Mouse (Mus musculus): ENCODE measurements around the gene Pld3. TPM values are rescaled to one million over a fixed set of nuclear protein-coding genes. Genes with fewer than 3 reads are reported as not detected.

Gene Pld3
- polyA plus RNA-seq (2017; shearing (Covaris generic)): 100 to 1,000 TPM; 155 to 246 (median 192) TPM

GRCm38 (mm10) chr7:27552931-27553513 is at the start of gene Pld3, which contains the start of gene 2310022A10Rik:
Gene Pld3, minus strand, starts transcription at chr7:27553218.
Gene 2310022A10Rik, plus strand, starts transcription at chr7:27553233.
- peak; percentile 100 for ATAC-seq

DNA sequence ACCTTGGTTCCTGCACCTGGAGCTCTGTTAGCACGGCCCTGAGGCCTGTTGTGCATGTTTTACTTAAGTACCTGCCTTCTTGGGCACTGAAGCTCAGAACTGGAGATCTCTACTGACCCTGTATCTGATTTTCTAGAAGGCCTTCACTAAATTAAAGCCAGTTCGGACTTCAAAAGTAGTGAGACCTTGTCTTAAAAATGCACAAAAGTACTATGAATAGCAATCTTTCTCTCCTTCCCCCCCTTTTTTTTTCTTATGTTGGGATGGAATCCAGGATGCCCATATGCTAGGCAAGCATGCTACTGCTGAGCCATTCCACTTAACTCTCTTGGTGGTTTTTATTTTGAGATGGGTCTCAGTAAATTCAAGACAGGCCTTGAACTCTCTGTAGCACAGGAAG is 49.1 kb upstream of the Pld3 start:
- ATAC-seq: no peak

DNA sequence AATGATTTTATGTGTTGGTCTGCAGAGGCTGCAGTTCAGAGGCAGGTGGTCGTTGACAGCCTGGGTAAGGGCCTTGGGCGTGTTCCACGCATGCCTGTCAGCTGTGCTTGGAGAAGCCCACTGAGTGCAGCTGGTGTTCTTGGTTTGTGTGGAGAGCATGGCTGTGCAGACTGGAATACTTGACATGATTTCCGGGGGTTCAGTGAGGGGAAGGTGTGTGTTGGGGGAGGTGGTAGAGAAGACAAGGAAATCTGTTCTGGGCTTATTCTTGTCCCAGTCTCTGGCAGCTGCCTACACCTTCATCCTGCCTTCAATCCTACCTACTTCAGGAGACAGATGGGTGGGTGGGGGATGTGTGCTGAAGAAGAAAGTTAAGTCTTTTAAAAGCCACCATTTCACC is 48.6 kb upstream of the Pld3 start:
- ATAC-seq: no peak

DNA sequence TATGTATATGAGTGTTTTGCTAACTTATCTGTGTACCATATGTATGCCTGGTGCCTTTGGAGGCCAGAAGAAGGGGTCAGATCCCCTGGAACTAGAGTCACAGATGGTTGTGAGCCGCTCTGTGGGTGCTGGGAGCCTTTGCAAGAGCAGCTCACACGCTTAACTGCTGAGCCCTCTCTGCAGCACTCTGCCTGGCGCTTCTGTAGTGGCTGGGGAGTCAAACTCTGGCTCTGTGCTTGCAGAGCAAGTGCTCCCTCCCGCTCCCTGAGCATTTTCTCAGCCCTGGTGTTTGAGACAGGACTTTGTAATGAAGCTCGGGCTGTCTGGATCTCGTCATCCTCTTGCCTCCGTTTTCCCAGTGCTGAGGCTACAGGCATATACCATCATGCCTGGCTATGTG is 45.0 kb upstream of the Pld3 start:
- ATAC-seq: no peak

- ATAC-seq: no peak
Measured at GRCm38 (mm10) chr7:27596586-27597503, 43.8 kb upstream of the Pld3 start.

DNA sequence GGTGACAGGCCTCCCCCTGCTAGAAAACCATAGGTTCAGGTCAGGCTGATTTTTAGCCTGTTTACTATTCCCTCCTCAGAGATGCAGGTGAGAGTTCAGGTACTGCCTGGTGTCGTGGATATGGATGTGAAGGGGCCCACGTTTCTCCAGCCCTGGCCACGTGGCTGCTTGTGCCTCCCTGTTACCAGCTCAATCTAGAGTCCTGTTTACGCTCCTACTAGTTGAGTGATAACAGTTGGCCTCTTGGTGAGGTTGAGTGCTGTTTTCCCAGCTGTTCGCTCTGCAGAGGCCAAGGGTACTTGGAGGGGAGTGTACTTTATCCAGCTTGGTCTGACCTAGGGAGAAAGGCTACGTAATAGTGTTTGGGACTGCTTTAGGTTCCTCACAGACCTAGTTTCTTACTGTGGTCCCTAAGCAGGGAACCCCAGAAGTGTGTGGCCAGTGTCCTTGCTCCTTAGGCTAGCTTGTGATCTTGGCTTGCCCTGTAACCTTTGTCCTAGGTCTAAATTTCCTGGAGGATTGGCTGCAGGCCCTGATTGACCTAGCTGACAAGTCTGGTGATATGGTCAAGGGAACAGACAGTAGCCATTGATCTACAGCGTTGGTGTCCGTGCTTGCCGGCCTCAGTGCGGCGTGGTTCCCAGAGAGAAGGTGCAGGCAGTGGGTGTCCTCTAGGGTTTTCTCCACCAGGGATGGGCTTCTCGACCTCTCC is 40.1 kb upstream of the Pld3 start:
- ATAC-seq: no peak

GRCm38 (mm10) chr7:27592217-27592929 is 39.4 kb upstream of the Pld3 start:
- ATAC-seq: peak; percentile 41

GRCm38 (mm10) chr7:27591266-27592216 is 38.5 kb upstream of the Pld3 start, which contains the start of gene Akt2:
Gene Akt2, plus strand, starts transcription at chr7:27591552.
- ATAC-seq: peak; percentile 83

DNA sequence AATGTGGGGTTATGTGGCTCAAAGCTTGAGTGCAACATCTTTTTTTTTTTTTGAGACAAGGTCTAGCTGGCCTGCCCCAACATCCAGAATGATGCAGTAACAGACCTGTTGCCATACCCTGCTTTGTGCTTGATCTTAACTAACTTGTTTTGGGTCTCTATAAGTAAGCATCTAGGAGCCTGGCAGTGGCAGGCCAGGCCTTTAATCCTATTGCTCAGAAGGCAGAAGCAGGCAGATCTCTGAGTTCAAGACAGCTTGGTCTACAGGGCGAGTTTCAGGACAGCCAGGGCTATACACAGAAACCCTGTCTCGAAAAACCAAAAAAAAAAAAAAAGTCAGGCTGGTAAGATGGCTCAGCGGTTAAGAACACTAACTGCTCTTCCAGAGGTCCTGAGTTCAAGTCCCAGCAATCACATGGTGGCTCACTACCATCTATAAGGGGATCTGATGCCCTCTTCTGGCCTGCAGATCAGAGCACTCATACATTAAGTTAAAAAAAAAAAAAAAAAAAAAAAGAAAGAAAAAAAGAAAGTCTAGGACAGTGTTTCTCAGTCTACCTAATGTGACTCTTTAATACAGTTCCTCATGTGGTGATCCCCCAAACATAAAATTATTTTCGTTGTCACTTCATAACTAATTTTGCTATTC is 37.7 kb upstream of the Pld3 start:
- ATAC-seq: peak; percentile 15

- ATAC-seq: no peak
Measured at GRCm38 (mm10) chr7:27590088-27590487, 37.1 kb upstream of the Pld3 start.

DNA sequence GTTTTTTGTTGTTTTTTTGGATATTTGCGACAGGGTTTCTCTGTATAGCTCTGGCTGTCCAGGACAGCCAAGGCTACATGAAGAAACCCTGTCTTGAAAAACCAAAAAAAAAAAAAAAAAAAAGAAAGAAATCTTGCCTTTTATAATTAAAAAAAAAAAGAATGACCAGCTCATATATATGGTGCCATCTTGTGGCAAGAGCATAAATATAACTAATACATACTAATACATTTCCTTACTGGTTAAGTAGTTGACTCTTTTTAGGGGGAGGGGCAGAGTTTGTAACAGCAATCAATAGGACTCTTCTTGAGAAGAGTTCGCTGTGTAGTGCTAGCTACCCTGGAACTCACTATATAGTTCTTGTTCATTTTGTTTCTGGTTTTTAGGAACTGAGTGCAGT is 34.7 kb upstream of the Pld3 start:
- ATAC-seq: no peak

DNA sequence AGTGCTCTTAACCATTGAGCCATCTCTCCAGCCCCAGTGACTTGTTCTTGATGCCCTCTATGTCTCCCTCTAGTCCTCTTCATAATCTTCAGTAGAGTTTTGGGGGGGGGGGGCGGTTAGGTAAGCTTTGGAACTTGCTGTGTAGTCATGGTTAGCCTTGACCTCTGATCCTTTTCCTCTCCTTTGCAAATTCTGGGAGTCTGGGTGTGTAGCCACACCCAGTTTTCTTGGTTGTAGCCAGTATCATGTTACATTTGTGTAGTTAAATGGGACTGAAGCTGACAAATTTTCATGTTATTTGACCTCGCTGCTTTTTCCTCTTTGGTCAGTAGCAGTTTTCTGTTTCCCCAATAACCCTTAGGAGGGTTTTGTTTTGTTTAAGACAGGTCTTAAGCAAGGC is 33.8 kb upstream of the Pld3 start:
- ATAC-seq: no peak

GRCm38 (mm10) chr7:27580380-27581174 is 27.6 kb upstream of the Pld3 start:
- no peak for ATAC-seq

DNA sequence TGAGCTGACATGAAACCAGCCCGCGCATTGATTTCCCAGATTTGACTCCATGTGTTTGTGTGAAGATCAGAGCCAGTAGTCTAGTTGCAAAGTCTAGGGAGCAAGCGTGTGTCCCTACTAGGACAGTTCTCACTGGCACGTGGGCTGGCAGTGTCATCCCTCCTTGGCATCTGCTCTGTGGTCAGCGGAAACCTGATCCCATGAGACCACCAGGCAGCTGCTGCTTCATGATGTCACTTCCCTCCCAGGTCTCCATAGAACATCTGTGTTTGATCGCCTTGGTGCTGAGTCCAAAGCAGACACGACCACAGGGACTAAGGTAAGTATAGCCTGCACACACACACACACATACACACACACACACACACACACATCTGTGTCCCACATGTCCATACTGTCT is 25.4 kb upstream of the Pld3 start:
- ATAC-seq: no peak

GRCm38 (mm10) chr7:27577589-27577988 is 24.6 kb upstream of the Pld3 start:
- ATAC-seq: no peak

GRCm38 (mm10) chr7:27576914-27577313 is 23.9 kb upstream of the Pld3 start:
- ATAC-seq: peak; percentile 61

DNA sequence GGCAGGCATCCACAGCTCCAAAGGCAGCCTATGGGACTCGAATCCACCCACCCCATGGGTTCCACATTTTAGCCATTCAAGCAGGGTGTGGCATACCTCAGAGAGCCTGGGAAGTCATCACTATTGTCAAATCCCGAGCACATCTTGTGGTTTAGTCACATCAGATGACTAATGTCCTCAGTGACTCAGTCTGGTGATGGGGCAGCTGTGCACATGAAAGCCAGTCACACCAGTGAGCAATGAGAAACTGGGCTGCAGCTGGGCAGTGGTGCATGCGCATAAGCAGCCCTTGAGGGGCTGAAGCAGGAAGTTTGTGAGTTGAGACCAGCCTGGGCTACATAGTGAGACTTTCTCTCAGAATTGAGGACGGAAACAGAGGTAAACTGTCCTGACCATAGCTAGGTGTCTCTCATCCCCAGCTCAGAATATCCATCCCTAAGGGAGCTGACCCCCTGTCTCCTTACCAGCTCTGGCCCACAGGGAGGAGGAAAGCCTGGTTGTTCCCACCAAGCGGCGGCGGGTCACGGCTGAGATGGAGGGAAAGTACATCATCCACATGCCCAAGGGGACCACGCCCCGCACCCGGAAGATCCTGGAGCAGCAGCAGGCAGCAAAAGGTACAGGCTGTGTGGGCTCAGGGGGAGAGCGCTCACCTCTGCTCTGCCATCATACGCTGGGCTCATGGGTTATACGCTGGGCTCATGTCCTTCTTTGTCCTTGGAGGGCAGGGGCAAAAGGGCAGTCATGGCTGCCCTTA is 21.3 kb upstream of the Pld3 start:
- ATAC-seq: no peak

DNA sequence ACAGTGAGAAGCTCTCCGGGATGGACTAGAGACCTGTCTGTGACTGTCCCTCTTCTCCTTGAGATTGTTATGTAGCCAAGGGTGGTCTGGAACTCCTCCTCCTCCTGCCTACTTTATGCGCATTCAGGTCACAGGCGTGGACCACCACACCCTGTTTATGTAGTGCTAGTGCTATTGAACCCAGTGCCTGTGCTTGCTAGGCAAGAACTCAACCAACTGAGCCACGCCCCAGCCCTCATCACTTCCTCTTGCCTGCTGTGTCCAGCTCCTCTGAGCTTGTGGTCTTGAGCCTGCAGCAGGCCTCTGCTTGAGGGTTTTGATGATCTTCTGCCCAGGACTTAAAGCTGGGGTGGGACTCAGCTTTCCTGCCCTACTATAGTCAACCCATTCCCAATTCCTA is 19.1 kb upstream of the Pld3 start:
- ATAC-seq: no peak

DNA sequence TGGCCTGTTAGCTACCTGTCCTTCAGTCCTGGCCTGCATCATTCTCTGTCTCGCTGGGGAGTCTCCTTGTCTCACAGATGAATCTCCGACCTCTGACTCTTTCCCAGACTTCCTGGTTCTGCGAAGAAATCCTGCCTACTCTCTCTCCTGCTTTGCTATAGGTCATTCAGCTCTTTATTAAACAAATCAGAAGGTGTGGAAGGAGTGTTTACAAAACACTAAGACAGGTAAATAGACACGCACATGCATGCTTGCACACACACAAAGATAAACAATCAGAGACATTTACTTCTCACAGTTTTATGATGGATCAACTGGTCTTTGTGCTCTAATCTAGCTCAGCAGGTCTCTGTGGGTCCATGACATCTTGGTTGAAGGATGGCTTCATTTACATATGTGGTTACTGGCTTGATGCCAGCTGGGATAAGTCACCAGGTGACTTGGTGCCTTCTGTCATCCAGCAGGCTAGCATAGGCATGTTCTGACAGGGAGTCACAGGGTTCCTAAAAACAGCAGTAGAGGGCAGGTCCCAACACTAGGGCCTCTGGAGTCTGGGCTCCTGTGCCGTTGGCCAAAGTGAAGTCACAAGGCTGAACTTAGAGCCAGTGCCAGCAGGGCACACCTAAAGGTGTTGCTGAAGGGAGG is 16.7 kb upstream of the Pld3 start:
- ATAC-seq: no peak

Measured in inflammation-experienced regulatory T-cells, adult 6 months (primary cell).